Mouse (Mus musculus) testis, adult 2 months (tissue): ENCODE measurements around the gene Mon1b. TPM values are rescaled to one million over a fixed set of nuclear protein-coding genes. Genes with fewer than 3 reads are reported as not detected.

Experiments
- H3K27ac ChIP-seq: fragments of 200-500 bp; 2 replicates; pipeline ENCODE4 v1.5.1; 2012; ENCODE audit warnings: low read depth, low read length; ENCODE audit not compliant: control insufficient read depth, insufficient read depth
- H3K27me3 ChIP-seq: fragments of 200-500 bp; 2 replicates; pipeline ENCODE4 v1.6.1; 2012; ENCODE audit warnings: mild to moderate bottlenecking, low read length, moderate library complexity; ENCODE audit not compliant: control insufficient read depth, insufficient read depth
- H3K36me3 ChIP-seq: fragments of 200-500 bp; 2 replicates; pipeline ENCODE4 v1.6.1; 2012; ENCODE audit warnings: mild to moderate bottlenecking, low read length; ENCODE audit not compliant: control insufficient read depth, insufficient read depth
- H3K4me1 ChIP-seq: fragments of 200-500 bp; 2 replicates; pipeline ENCODE4 v1.6.1; 2012; ENCODE audit warnings: low read length; ENCODE audit not compliant: control insufficient read depth, insufficient read depth
- H3K4me3 ChIP-seq: fragments of 200-500 bp; 2 replicates; pipeline ENCODE4 v1.5.1; 2012; ENCODE audit warnings: low read depth, mild to moderate bottlenecking, low read length, moderate library complexity, mixed read lengths; ENCODE audit not compliant: control insufficient read depth
- CTCF ChIP-seq: fragments of 200-500 bp; IDR thresholded peaks from 2 replicates; pipeline ENCODE4 v1.5.1; 2012; ENCODE audit warnings: low read depth, mild to moderate bottlenecking, inconsistent platforms, low read length, moderate library complexity; ENCODE audit not compliant: control insufficient read depth, insufficient read depth, insufficient replicate concordance
- POLR2A ChIP-seq: fragments of 200-500 bp; IDR thresholded peaks from 2 replicates; pipeline ENCODE4 v1.6.1; 2012; ENCODE audit warnings: low read depth, mild to moderate bottlenecking, inconsistent platforms, low read length, moderate library complexity; ENCODE audit not compliant: control insufficient read depth
- polyA plus RNA-seq: library from polyadenylated mRNA; depleted of rRNA; stranded (reverse); fragments of >200 nt; gene quantifications from 2 replicates; pipeline ENCODE4 v1.2.3, GENCODE M21; 2012; rRNA removed

Mon1b gene
- polyA plus RNA-seq = 4.8 TPM in 2 replicates

GRCm38 (mm10) chr8:113634670-113635591 is at the start of gene Mon1b:
Gene Mon1b (plus strand): TSS chr8:113635587.
- peak within 1 kb of the TSS; percentile 97 for H3K4me3 ChIP-seq
- no peaks in the 10 kb centered on the region; the same call in 1 of the 2 replicates for H3K36me3 ChIP-seq
- peaks cover 13% of the 10 kb centered on the region for H3K4me1 ChIP-seq
- H3K27ac ChIP-seq = peak within 1 kb of the TSS; percentile 99
- TF ChIP-seq POLR2A (peak; percentile 44; the same call in 1 of the 2 replicates), CTCF (no peak)
- H3K27me3 ChIP-seq = no peaks in the 10 kb centered on the region

DNA sequence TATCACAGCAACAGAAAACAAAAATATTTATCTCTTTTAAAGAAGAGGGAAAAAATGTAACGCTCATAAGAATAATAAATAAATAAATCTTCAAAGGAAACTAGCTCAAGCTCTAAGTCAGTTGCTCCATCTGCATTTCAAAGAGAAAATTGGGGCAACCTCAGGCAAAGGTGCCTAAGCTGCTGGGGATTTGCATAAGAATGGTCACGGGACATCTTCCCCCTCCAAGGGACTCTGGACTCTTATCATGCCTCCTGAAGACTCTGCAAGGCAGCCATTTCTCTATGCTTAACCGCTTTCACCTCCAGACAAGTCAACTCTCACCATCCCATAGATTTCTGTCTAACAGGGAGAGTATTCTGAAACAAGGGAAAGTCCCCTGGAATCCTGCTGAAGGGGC is 37.0 kb upstream of the Mon1b start:
- TF ChIP-seq CTCF (no peak), POLR2A (no peak)
- Histone ChIP-seq H3K4me3 (no peak overlapping the region), H3K4me1 (no peaks in the 10 kb centered on the region), H3K27ac (no peak overlapping the region), H3K27me3 (no peaks in the 10 kb centered on the region), H3K36me3 (no peaks in the 10 kb centered on the region)

DNA sequence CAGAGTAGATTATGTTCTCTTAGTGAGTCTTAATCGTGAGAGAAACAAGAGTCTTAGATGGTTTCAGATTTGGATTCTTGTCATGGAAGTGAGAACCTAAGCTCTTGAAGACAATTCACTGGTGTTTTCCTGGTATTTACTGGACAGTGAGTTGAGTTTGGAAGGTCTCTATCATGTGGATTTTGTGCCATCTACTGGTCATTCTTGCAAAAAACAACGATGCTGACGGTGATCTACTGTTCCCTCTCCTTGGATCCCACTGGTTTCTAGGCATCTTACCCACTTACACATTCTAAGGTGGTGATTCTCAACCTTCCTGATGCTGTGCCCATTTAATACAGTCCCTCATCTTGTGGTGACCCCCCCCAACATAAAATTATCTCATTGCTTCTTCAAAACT is 2.8 kb upstream of the Mon1b start:
- Histone ChIP-seq H3K27me3 (no peaks in the 10 kb centered on the region), H3K36me3 (no peaks in the 10 kb centered on the region), H3K4me3 (no peak overlapping the region), H3K4me1 (peaks cover 13% of the 10 kb centered on the region), H3K27ac (no peak overlapping the region)
- TF ChIP-seq POLR2A (no peak), CTCF (no peak)

DNA sequence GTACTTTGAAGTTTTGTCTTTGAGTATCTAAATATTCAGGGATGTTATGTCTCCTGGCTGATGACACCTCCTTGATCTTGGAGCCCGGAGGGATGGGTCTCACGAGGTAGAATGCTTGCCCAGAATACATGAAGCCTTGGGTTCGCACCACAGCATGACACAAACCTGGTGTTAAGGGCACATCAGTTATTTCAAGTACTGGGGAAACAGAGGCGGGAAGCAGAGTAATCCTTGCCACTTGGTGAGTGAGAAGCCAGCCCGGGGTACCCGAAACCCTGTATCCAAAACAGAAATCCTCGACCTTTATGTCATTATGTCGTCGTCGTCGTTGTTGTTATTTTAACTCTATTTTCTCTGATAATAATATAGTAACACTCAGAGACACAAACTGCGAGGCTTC is 1.2 kb upstream of the Mon1b start:
- Histone ChIP-seq H3K4me3 (peak overlapping the region; percentile 97), H3K27me3 (no peaks in the 10 kb centered on the region), H3K27ac (peak overlapping the region; percentile 99; the same call in 1 of the 2 replicates), H3K36me3 (no peaks in the 10 kb centered on the region; the same call in 1 of the 2 replicates), H3K4me1 (peaks cover 13% of the 10 kb centered on the region)
- TF ChIP-seq POLR2A = no peak
- no peak for TF ChIP-seq CTCF

GRCm38 (mm10) chr8:113635592-113636279 is 349 bp downstream of the Mon1b start:
- Histone ChIP-seq H3K36me3 (no peaks in the 10 kb centered on the region; the same call in none of the 2 replicates), H3K27me3 (no peaks in the 10 kb centered on the region), H3K4me3 (peak overlapping the region; percentile 97), H3K27ac (peak overlapping the region; percentile 99), H3K4me1 (peaks cover 13% of the 10 kb centered on the region)
- TF ChIP-seq POLR2A = peak; percentile 42; the same call in 1 of the 2 replicates
- no peak for TF ChIP-seq CTCF

- H3K27ac ChIP-seq = peak overlapping the region; percentile 99
- no peaks in the 10 kb centered on the region; the same call in none of the 2 replicates for H3K36me3 ChIP-seq
- H3K4me3 ChIP-seq = peak overlapping the region; percentile 97
- TF ChIP-seq POLR2A (no peak), CTCF (no peak)
- peaks cover 13% of the 10 kb centered on the region for H3K4me1 ChIP-seq
- no peaks in the 10 kb centered on the region for H3K27me3 ChIP-seq
Measured at GRCm38 (mm10) chr8:113636280-113636628, 867 bp downstream of the Mon1b start.

- H3K27me3 ChIP-seq = no peaks in the 10 kb centered on the region
- no peak overlapping the region for H3K4me3 ChIP-seq
- TF ChIP-seq CTCF = no peak
- no peak for TF ChIP-seq POLR2A
- H3K36me3 ChIP-seq = no peaks in the 10 kb centered on the region; the same call in none of the 2 replicates
- H3K27ac ChIP-seq = no peak overlapping the region
- H3K4me1 ChIP-seq = peaks cover 14% of the 10 kb centered on the region
Measured at GRCm38 (mm10) chr8:113640357-113640756, 5.0 kb downstream of the Mon1b start.

- TF ChIP-seq CTCF (no peak), POLR2A (no peak)
- no peaks in the 10 kb centered on the region for H3K27me3 ChIP-seq
- H3K4me3 ChIP-seq = peak within 1 kb of the TSS; percentile 74
- no peaks in the 10 kb centered on the region; the same call in none of the 2 replicates for H3K36me3 ChIP-seq
- peaks cover 8% of the 10 kb centered on the region for H3K4me1 ChIP-seq
- no peak within 1 kb of the TSS for H3K27ac ChIP-seq
Measured at GRCm38 (mm10) chr8:113642926-113643325, 7.5 kb downstream of the Mon1b start, which contains the start of gene Syce1l. Gene Syce1l (plus strand): TSS chr8:113643213.
